Mouse (Mus musculus): ENCODE measurements around the gene Dazap1. TPM values are rescaled to one million over a fixed set of nuclear protein-coding genes. Genes with fewer than 3 reads are reported as not detected.

The Dazap1 gene
- total and polyA plus RNA-seq, 3 experiments, result 41.0 to 57.9 (median 56.4) TPM

DNA sequence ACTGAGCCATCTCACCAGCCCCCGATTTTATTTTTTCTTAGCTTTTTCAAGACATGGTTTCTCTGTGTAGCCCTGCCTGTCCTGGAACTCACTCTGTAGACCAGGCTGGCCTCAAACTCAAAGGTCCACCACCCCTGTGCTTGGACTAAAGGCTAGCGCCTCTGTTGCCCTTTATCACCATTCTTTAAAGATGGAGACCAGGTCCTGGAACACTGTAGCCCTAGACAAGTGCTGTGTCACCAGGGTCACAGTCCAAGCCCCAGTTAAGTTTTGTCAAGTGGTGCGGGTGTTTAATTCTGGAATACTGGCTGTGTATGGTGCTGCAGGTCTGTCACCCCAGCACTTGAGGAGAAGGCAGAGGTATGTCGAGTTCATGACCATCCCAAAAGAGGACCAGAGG, 24.3 kb upstream of the Dazap1 start:
- intact Hi-C loops (cut with DNase I), result no loop called here
- 89% methylated on average over 4 of the region's 4 CpGs for WGBS
- Histone ChIP-seq H3K27ac (no peak overlapping the region), H3K79me2 (replicated peaks; ENCODE audit: control insufficient read depth, insufficient read depth, low read length) (no peaks in the 10 kb centered on the region), H3K27me3 (ENCODE audit: control insufficient read depth, insufficient read depth, low read length) (no peaks in the 10 kb centered on the region), H3K4me3 (no peak overlapping the region), H3K36me3 (ENCODE audit: control insufficient read depth, insufficient read depth, low read length) (no peaks in the 10 kb centered on the region), H3K4me1 (ENCODE audit: control insufficient read depth, insufficient read depth, low read length) (no peaks in the 10 kb centered on the region), H3K9ac (ENCODE audit: low read depth, low read length) (no peak overlapping the region)
- DNase-seq, result no peak
- TF ChIP-seq CTCF (IDR thresholded peaks at IDR 0.05) (no peak), POLR2A (IDR thresholded peaks at IDR 0.05; ENCODE audit: insufficient read depth, low read depth, low read length) (no peak), EP300 (IDR thresholded peaks at IDR 0.05; ENCODE audit: insufficient read depth, low read depth, low read length) (no peak)

- Histone ChIP-seq H3K4me3 (no peak overlapping the region), H3K79me2 (replicated peaks; ENCODE audit: control insufficient read depth, insufficient read depth, low read length) (no peaks in the 10 kb centered on the region), H3K27ac (no peak overlapping the region), H3K9ac (ENCODE audit: low read depth, low read length) (no peak overlapping the region), H3K4me1 (ENCODE audit: control insufficient read depth, insufficient read depth, low read length) (no peaks in the 10 kb centered on the region), H3K27me3 (ENCODE audit: control insufficient read depth, insufficient read depth, low read length) (no peaks in the 10 kb centered on the region), H3K36me3 (ENCODE audit: control insufficient read depth, insufficient read depth, low read length) (no peaks in the 10 kb centered on the region)
- intact Hi-C loops (cut with DNase I), result no loop called here
- no peak for TF ChIP-seq EP300 (IDR thresholded peaks at IDR 0.05; ENCODE audit: insufficient read depth, low read depth, low read length)
- TF ChIP-seq CTCF (IDR thresholded peaks at IDR 0.05), result no peak
- no peak for TF ChIP-seq POLR2A (IDR thresholded peaks at IDR 0.05; ENCODE audit: insufficient read depth, low read depth, low read length)
- DNase-seq, result no peak
- 98% methylated on average over 3 of the region's 3 CpGs for WGBS
Observed at GRCm38 (mm10) chr10:80238306-80238705, 23.0 kb upstream of the Dazap1 start.

DNA sequence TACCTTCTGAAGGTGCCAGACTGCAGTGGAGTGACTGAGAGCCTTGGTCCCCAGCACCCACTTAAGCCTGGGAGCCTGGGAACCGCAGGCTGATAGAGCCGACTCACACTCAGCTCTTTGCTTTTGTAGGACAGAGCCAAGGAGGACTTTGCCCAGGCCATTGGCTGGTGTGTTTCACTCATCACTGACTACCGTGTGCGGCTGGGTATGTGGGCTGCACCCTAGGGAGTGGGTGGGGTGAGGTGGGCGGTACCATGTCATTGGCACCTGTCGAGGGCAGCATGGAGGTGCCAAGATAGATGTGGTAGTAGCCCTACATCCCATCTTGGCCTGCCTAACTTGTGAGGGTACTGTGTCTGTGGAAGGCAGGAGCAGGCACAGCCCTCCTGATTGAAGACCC, 21.5 kb upstream of the Dazap1 start:
- Histone ChIP-seq H3K79me2 (replicated peaks; ENCODE audit: control insufficient read depth, insufficient read depth, low read length) (no peaks in the 10 kb centered on the region), H3K27me3 (ENCODE audit: control insufficient read depth, insufficient read depth, low read length) (no peaks in the 10 kb centered on the region), H3K4me1 (ENCODE audit: control insufficient read depth, insufficient read depth, low read length) (no peaks in the 10 kb centered on the region), H3K27ac (no peak overlapping the region), H3K36me3 (ENCODE audit: control insufficient read depth, insufficient read depth, low read length) (no peaks in the 10 kb centered on the region), H3K9ac (ENCODE audit: low read depth, low read length) (no peak overlapping the region), H3K4me3 (no peak overlapping the region)
- TF ChIP-seq CTCF (IDR thresholded peaks at IDR 0.05) (no peak), EP300 (IDR thresholded peaks at IDR 0.05; ENCODE audit: insufficient read depth, low read depth, low read length) (no peak), POLR2A (IDR thresholded peaks at IDR 0.05; ENCODE audit: insufficient read depth, low read depth, low read length) (no peak)
- 82% methylated on average over 6 of the region's 6 CpGs for WGBS
- no peak for DNase-seq
- intact Hi-C loops (cut with DNase I), result no loop called here

DNA sequence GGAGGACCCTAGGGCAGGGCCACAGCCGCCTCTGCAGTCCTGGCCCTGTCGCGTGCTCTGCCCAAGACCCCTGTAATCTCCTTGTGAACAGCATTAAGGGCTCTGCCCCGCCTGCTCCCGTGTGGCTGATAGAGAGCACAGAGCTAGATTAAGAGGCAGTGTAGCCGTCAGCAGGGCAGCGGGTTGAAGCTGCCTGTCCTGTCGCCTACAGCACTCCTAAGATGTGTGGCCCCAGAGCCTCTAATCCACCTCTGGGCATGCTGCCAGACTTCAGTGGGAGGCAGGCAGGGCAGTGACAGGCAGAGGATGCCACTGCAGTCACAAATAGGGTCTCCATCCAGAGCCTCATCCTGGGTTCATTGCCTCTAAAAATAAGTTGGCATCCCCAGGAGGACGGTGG, 19.2 kb upstream of the Dazap1 start:
- 62% methylated on average over 9 of the region's 9 CpGs for WGBS
- Histone ChIP-seq H3K27ac (no peak overlapping the region), H3K4me3 (no peak overlapping the region), H3K36me3 (ENCODE audit: control insufficient read depth, insufficient read depth, low read length) (no peaks in the 10 kb centered on the region), H3K79me2 (replicated peaks; ENCODE audit: control insufficient read depth, insufficient read depth, low read length) (no peaks in the 10 kb centered on the region), H3K9ac (ENCODE audit: low read depth, low read length) (no peak overlapping the region), H3K4me1 (ENCODE audit: control insufficient read depth, insufficient read depth, low read length) (peaks cover 4% of the 10 kb centered on the region; the same call in 1 of the 2 replicates), H3K27me3 (ENCODE audit: control insufficient read depth, insufficient read depth, low read length) (no peaks in the 10 kb centered on the region)
- TF ChIP-seq POLR2A (IDR thresholded peaks at IDR 0.05; ENCODE audit: insufficient read depth, low read depth, low read length) (no peak), EP300 (IDR thresholded peaks at IDR 0.05; ENCODE audit: insufficient read depth, low read depth, low read length) (no peak), CTCF (IDR thresholded peaks at IDR 0.05) (no peak)
- intact Hi-C loops (cut with DNase I), result no loop called here
- DNase-seq, result no peak

GRCm38 (mm10) chr10:80242607-80243006, 18.7 kb upstream of the Dazap1 start:
- Histone ChIP-seq H3K27me3 (ENCODE audit: control insufficient read depth, insufficient read depth, low read length) (no peaks in the 10 kb centered on the region), H3K4me3 (no peak overlapping the region), H3K27ac (no peak overlapping the region), H3K9ac (ENCODE audit: low read depth, low read length) (no peak overlapping the region), H3K79me2 (replicated peaks; ENCODE audit: control insufficient read depth, insufficient read depth, low read length) (no peaks in the 10 kb centered on the region), H3K4me1 (ENCODE audit: control insufficient read depth, insufficient read depth, low read length) (peaks cover 4% of the 10 kb centered on the region; the same call in 1 of the 2 replicates), H3K36me3 (ENCODE audit: control insufficient read depth, insufficient read depth, low read length) (no peaks in the 10 kb centered on the region)
- no peak for DNase-seq
- TF ChIP-seq CTCF (IDR thresholded peaks at IDR 0.05) (no peak), EP300 (IDR thresholded peaks at IDR 0.05; ENCODE audit: insufficient read depth, low read depth, low read length) (no peak), POLR2A (IDR thresholded peaks at IDR 0.05; ENCODE audit: insufficient read depth, low read depth, low read length) (no peak)
- 77% methylated on average over 3 of the region's 3 CpGs for WGBS
- intact Hi-C loops (cut with DNase I), result no loop called here

DNA sequence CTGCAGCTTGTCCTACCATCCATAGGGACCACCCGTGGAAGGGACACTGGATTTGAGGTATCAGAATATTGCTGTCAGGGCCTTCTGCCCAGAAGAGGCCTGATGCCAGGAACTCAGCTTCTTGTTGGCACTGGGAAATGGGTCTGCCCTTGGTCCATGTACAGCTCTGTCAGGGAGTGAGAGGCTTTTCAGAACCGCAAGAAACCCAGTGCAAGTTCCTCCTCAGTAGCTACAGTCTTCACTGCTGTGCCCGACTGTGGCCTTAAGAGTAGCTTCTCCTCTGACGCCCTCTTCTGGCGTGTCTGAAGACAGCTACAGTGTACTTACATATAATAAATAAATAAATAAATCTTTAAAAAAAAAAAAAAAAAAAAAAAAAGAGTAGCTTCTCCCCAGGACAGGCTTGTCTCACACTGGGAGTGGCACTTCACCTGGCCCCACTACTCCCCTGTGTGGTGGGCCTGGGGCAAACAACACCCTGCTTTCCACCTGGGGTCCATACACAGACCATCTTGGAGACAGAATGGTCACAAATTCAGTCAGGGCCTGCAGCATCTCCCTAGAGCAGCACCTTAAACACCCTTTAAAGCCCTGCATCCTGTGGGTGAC, 16.4 kb upstream of the Dazap1 start:
- 31% methylated on average over 5 of the region's 5 CpGs for WGBS
- peak; percentile 52 for TF ChIP-seq CTCF (IDR thresholded peaks at IDR 0.05)
- TF ChIP-seq POLR2A (IDR thresholded peaks at IDR 0.05; ENCODE audit: insufficient read depth, low read depth, low read length), result no peak
- H3K9ac ChIP-seq (ENCODE audit: low read depth, low read length), result no peak overlapping the region

More for the DNA sequence above, 16.4 kb upstream of the Dazap1 start:
- Histone ChIP-seq H3K27ac (no peak overlapping the region), H3K79me2 (replicated peaks; ENCODE audit: control insufficient read depth, insufficient read depth, low read length) (no peaks in the 10 kb centered on the region), H3K4me3 (no peak overlapping the region), H3K36me3 (ENCODE audit: control insufficient read depth, insufficient read depth, low read length) (no peaks in the 10 kb centered on the region), H3K27me3 (ENCODE audit: control insufficient read depth, insufficient read depth, low read length) (no peaks in the 10 kb centered on the region), H3K4me1 (ENCODE audit: control insufficient read depth, insufficient read depth, low read length) (peaks cover 4% of the 10 kb centered on the region; the same call in 1 of the 2 replicates)
- intact Hi-C loops (cut with DNase I), result loop anchor here (1.0 kb wide), 2 partner anchors 46 to 70 kb away; no protein-coding TSS in a partner anchor
- DNase-seq, result no peak
